Mouse (Mus musculus) MN1 (cell line): ENCODE measurements at regions not wholly inside any gene's neighbourhood (a gene's known extent, or its start where the extent isn't known, plus 50 kb on each side); places are given as distances from the start of the nearest gene placed in this dataset.
"Not testable (repeated sequence)": the region's sequence is repeated elsewhere in the genome, so short reads cannot be mapped to it uniquely, and the experiment has no call there.

ENCODE experiments used
- DNase-seq: peaks from one replicate; pipeline ENCODE4 v3.0.0-alpha.2; 2016; ENCODE audit warnings: low spot score

GRCm38 (mm10) chr4:44424831-44425704 is 124.4 kb downstream of the Melk start:
- peak; percentile 13 for DNase-seq

- no peak for DNase-seq
Measured at GRCm38 (mm10) chr4:44434593-44434992, 133.9 kb downstream of the Melk start.

GRCm38 (mm10) chr4:44445511-44445910 is 144.8 kb downstream of the Melk start:
- no peak for DNase-seq

- DNase-seq, result no peak
Measured at GRCm38 (mm10) chr4:44450881-44451532, 150.3 kb downstream of the Melk start.

GRCm38 (mm10) chr4:44452043-44452618 is 151.5 kb downstream of the Melk start:
- DNase-seq, result no peak

GRCm38 (mm10) chr4:44453552-44453951 is 152.9 kb downstream of the Melk start:
- DNase-seq, result no peak

GRCm38 (mm10) chr4:44455851-44456250 is 155.2 kb downstream of the Melk start:
- no peak for DNase-seq

GRCm38 (mm10) chr4:44473511-44473910 is 172.8 kb downstream of the Melk start:
- DNase-seq, result not testable (repeated sequence)
